Mouse (Mus musculus) neutrophil, adult 83 days (primary cell): Measurements from ENCODE around the gene Olfr551. TPM values are rescaled to one million over a fixed set of nuclear protein-coding genes. Genes with fewer than 3 reads are reported as not detected.

ENCODE experiments used
- total RNA-seq, 2 experiments: library from RNA; stranded (reverse); gene quantifications; one replicate each; pipeline ENCODE4 v1.2.4; 2023

The Olfr551 gene
- total RNA-seq, result not detected

DNA sequence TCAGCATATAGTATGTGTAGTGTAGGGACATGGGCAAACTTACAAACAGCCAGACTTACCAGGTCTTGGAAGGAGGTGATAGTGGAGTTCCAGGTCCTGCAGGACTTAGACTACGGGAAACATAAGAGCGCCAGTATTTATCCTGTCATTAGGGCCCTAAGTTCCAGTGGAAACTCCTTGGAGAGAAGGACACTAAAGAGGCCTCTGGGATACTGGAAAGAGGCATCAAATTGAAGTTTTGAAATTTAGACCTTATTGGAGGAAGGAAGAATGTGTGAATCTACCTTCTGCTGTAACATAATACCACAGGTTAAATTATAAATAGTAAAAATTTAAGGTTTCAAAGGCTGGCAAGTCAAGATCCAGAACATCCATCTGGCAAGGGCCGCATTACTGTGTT, at the start of gene Olfr551:
Gene Olfr551 (minus strand): TSS at position 101 of the 400 bp plus-strand sequence.

DNA sequence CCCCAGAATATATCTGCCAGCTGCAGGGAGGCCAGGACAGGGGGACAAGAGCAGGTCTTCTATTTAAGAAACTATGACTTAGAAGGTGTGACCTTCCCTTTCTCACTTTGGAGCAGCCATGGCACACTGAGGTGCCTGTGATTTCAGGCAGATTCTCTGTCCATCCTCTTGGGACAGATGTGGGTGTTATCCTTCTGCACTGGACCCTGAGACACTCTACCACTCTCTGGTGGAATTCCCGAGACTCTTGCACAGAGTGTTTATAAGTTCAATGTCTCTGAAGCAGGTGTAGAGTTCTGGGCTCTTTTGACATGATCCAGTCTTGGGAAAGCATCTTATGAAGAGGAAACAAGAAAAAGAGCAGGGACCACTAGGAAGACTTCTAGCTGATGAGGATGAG, 46.4 kb upstream of the Olfr551 start, which contains the start of gene Olfr554:
Gene Olfr554 (plus strand): TSS at position 301 of the 400 bp plus-strand sequence.

DNA sequence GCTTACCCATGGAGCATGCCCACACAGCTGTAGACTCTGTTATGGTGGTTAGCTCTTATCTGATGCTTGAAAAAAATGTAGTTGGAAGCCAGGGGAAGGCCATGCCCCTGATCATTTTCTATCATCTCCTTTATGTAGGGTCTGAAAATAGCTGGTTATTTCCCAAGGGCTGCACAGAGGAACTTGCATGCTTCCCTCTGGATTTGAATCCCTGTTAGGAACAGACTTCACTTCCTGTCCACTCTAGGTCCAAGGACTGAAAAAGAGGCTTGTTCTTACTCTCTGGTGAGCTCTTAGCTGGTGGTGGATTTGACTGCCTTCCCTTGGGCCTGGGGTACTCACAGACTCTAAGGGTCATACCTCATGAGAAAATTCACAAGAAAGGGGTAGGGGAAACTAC, 26.4 kb upstream of the Olfr551 start, which contains the start of gene Olfr553:
Gene Olfr553 (minus strand): TSS at position 101 of the 400 bp plus-strand sequence.

DNA sequence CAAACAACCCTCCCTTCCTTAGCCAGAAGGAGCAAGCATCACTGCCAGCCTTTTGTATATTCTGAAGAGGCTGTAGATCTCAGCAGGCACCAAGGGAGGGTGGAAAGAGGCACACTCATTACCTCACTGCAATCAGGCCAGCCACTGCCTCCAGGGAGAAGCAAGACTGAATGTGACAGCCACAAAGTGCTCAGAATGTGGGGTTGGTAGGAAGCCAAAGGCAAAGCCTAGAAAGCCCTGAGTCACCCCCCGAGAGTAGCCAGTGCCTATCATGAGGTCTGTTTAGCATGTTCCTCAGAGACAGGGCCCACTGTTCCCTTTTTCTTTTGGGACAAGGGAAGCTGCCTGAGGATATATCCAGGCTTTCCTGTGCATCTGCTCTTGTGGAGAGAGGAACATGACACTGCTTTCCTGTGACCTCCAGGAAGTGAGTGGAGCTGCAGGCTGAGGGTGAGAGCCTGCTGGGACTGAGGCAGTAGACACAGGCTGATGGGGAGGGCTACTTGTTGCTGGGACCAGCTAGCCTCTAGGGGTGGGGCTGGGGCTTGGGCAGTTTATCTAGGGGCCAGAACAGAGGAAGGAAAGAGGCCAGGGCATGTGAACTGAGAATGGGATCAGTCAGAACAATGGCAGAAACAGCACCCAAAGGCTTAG, 5.8 kb upstream of the Olfr551 start, which contains the start of gene Olfr552:
Gene Olfr552 (plus strand): TSS at position 393 of the 654 bp plus-strand sequence.

DNA sequence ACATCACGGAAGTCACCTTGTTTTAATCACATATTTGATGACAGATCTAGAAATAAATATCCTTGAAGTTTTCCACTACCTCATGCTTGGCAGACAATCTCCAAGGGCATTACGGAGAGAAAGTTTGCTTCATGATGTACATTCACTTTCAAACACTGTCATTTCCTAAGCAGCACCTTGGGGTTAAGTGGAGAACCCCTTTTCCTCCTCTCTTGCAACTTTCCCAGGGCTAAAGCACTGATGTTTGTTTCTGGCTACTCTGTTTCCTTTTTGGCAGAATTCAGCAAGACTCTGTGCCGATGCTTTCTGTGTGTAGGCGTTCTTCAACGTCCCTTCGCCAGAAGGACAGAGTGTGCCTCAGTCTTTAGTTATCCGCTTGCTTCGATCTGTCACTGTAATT, 20.5 kb downstream of the Olfr551 start, which contains the start of gene Olfr550:
Gene Olfr550 (plus strand): TSS at position 301 of the 400 bp plus-strand sequence.

DNA sequence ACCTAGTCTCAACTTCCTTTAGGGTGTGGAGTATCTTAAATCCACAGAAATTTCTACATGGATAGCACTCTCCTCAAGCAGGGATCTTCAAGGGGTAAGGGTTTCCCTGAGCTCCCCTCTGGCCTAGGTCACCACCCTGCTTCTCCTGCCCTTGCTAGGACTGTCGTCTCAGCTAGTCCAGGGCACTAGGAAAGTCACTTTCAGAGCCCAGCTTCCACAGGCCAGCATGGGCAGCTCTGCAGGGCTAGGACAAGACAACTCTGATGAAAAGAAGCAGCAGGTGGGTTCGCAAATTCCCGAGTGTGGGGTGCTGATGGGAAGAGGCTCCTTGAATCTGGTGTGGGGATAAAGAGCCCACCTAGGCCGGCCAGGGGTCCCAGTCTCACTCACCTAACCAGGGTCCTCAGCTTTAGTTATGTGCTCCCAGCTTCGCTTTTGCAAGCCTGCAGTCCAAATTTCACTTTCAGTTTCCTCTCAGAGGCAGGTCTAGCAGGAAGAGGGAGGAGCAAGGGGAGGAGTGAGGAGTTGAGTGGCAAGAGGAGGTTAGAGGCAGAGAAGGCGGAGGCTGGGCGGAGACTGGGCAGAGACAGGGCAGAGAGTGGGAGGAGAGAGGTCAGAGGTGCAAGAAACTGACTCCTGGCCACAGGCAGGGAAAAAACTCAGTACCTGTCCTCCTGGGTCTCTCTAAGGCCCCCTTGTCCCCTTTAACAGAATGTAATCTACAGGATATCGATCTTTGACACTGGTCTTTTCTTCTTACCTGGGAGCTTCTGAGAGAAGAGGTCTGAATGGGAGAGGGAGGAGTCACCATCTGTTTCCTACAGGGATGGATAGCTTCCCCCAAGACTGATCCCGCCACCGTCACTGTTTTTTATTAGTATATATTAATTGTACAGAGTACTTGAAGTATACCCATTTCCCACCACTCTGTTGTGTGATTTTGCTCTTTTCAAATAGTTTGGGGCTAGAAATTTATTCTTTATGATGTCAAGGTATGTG, 26.4 kb downstream of the Olfr551 start, which contains the start of gene Trim21:
Gene Trim21 (minus strand): TSS at position 488 of the 999 bp plus-strand sequence.

DNA sequence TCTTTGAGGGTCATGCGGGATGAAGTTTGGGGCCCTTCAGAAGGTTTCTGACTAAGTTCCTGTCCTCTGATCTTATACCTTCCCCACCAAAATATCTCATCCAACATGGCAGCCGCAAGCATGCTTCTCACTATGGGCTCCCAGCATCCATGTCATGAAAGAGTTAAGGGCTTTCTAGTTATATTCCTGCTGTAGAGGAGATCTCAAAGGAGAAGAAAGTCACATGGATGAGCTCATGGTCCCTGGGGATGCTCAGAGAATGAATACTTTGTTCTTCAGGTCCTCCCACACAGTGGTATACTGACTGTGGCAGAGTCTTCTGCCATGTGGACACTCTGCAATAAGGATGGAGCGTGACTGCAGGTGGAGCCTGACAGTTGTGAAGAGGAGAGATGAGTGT, 42.1 kb downstream of the Olfr551 start, which contains the start of gene Olfr549:
Gene Olfr549 (plus strand): TSS at position 301 of the 400 bp plus-strand sequence.

DNA sequence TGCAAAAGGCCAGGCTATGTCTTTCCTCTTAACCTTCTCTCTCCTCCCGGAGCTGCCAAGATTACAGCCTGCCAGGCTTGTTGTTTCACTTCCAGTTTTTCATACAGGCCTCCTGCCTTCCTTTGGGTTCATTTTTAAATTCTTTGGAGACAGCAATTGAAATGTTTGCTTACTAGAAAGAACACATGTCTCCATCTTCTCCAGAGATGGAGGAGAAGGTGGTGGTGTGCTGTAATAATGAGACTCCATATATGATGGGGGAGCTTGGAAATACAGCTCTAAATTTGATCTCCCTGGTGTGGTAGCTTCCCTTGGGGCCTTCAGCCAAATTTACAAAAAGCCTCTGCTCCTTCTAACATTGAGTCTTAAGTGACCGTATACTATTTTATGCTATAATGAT, 51.1 kb downstream of the Olfr551 start, which contains the start of gene Olfr548-ps1:
Gene Olfr548-ps1 (plus strand): TSS at position 301 of the 400 bp plus-strand sequence.

DNA sequence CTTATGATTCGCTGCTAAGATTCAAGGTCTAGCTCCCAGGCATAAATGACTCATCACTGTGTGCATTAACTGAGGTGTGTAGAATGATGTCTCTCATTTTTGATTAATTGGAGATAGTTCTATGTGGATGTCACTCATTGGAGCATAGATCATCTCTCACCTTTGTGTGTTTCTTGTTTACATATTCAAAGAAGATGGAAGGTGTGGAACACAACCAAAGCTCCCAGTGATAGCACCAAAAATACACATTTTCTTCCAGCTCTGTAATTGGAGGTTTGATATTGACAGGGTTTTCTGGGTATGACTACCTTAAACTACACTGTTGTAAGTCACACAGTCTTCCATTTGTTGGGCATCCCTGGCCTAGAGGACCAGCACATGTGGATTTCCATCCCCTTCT, 57.2 kb downstream of the Olfr551 start, which contains the start of gene Olfr547:
Gene Olfr547 (plus strand): TSS at position 301 of the 400 bp plus-strand sequence.

Other genes starting within 250 kb of the Olfr551 start
- 100 to 1,000 TPM in 1 of 2 experiments, 10 to 100 TPM in 1; 97.4 to 110 TPM for gene Rrm1, start 150.2 kb downstream of the Olfr551 start, total RNA-seq
- gene Olfr543, start 110.2 kb downstream of the Olfr551 start, total RNA-seq, result not detected
- gene Olfr544, start 103.6 kb downstream of the Olfr551 start, total RNA-seq, result not detected
- not detected for gene Olfr545, start 92.3 kb downstream of the Olfr551 start, total RNA-seq
- not detected for gene Olfr547, start 57.1 kb downstream of the Olfr551 start, total RNA-seq
- not detected for gene Olfr548-ps1, start 51.0 kb downstream of the Olfr551 start, total RNA-seq
- not detected for gene Olfr549, start 42.0 kb downstream of the Olfr551 start, total RNA-seq
- gene Trim21, start 26.4 kb downstream of the Olfr551 start, total RNA-seq, result 10 to 100 TPM; 10.7 to 12.5 TPM
- not detected for gene Olfr550, start 20.4 kb downstream of the Olfr551 start, total RNA-seq
- gene Olfr552, start 5.9 kb upstream of the Olfr551 start, total RNA-seq, result not detected
- not detected for gene Olfr553, start 26.3 kb upstream of the Olfr551 start, total RNA-seq
- not detected for gene Olfr554, start 46.5 kb upstream of the Olfr551 start, total RNA-seq
- gene Olfr555, start 66.9 kb upstream of the Olfr551 start, total RNA-seq, result not detected
- gene Olfr556, start 73.0 kb upstream of the Olfr551 start, total RNA-seq, result not detected
- 1 to 10 TPM; 1.0 to 2.8 TPM for gene Trim68, start 95.4 kb upstream of the Olfr551 start, total RNA-seq
- gene Olfr557, start 104.0 kb upstream of the Olfr551 start, total RNA-seq, result not detected
- not detected for gene Olfr558, start 110.3 kb upstream of the Olfr551 start, total RNA-seq
- gene Olfr33, start 127.2 kb upstream of the Olfr551 start, total RNA-seq, result not detected
- gene Olfr559, start 135.6 kb upstream of the Olfr551 start, total RNA-seq, result not detected
- not detected for gene Olfr560, start 167.5 kb upstream of the Olfr551 start, total RNA-seq
- gene Olfr78, start 167.6 kb upstream of the Olfr551 start, total RNA-seq, result not detected
- not detected for gene Olfr561, start 179.3 kb upstream of the Olfr551 start, total RNA-seq
- not detected for gene Olfr564, start 211.6 kb upstream of the Olfr551 start, total RNA-seq